Mouse (Mus musculus): Measurements from ENCODE around the gene Cacna1e.

DNA sequence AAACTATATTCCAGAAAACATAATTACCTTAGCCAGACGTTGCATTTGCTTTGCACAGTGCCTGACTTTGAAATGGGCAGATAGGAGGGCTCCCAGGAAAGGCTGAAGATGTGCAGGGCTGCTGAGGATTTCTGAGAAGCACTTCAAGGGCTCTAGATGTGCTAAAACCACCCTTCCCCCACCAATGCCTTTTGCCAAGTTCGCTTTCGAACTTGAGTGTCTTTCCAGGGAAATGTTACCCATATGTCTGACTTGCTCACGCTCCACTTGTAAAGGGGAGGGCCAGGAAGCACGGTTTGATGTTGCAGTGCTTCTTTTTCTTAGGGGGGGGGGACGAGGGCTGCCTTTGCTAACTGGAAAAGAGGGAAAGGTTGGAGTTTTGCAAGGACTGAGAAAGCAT lies 393.2 kb downstream of the Cacna1e start:
- TF ChIP-seq CTCF (IDR thresholded peaks at IDR 0.05; ENCODE audit: borderline replicate concordance, insufficient read depth, low read depth, low read length) = no peak
- no peak for TF ChIP-seq POLR2A (IDR thresholded peaks at IDR 0.05; ENCODE audit: borderline replicate concordance, insufficient read depth, low read length)
